Mouse (Mus musculus) cerebellum, adult 18-20 months (tissue): ENCODE measurements around the gene Ccdc74a.
A peak's percentile ranks its signal among the peaks of the same experiment; 100 is the strongest.
"Not testable (repeated sequence)": the region's sequence is repeated elsewhere in the genome, so short reads cannot be mapped to it uniquely, and the experiment has no call there.

ENCODE experiments used
- DNase-seq, 2 experiments: peaks; one replicate each; pipeline ENCODE4 v3.0.0; 2021

Gene Ccdc74a

GRCm38 (mm10) chr16:17646310-17647114, at the start of gene Ccdc74a:
Gene Ccdc74a, plus strand, starts transcription at chr16:17646470.
- DNase-seq = peak; percentile 84 to 90

- DNase-seq = no peak
Observed at GRCm38 (mm10) chr16:17600944-17601562, 45.2 kb upstream of the Ccdc74a start.

- DNase-seq = no peak
Observed at GRCm38 (mm10) chr16:17604941-17605340, 41.3 kb upstream of the Ccdc74a start.

GRCm38 (mm10) chr16:17605684-17606083, 40.6 kb upstream of the Ccdc74a start:
- no peak for DNase-seq

- DNase-seq = no peak
Observed at GRCm38 (mm10) chr16:17611383-17611782, 34.9 kb upstream of the Ccdc74a start.

GRCm38 (mm10) chr16:17614740-17615139, 31.5 kb upstream of the Ccdc74a start:
- not testable (repeated sequence) for DNase-seq

GRCm38 (mm10) chr16:17616212-17616611, 30.1 kb upstream of the Ccdc74a start:
- no peak for DNase-seq

GRCm38 (mm10) chr16:17617922-17618565, 28.2 kb upstream of the Ccdc74a start:
- peak; percentile 76 to 77 for DNase-seq

GRCm38 (mm10) chr16:17619198-17620105, 26.8 kb upstream of the Ccdc74a start, which contains the start of gene Smpd4:
Gene Smpd4, plus strand, starts transcription at chr16:17619354.
- DNase-seq = peak; percentile 84 to 94

GRCm38 (mm10) chr16:17621936-17622335, 24.3 kb upstream of the Ccdc74a start:
- no peak for DNase-seq

GRCm38 (mm10) chr16:17625488-17626268, 20.6 kb upstream of the Ccdc74a start:
- DNase-seq = peak in 1 of 2 experiments; percentile 50

- DNase-seq = no peak
Observed at GRCm38 (mm10) chr16:17626269-17626555, 20.1 kb upstream of the Ccdc74a start.

- DNase-seq = no peak
Observed at GRCm38 (mm10) chr16:17632580-17632979, 13.7 kb upstream of the Ccdc74a start.

- DNase-seq = no peak
Observed at GRCm38 (mm10) chr16:17633481-17634181, 12.6 kb upstream of the Ccdc74a start.

GRCm38 (mm10) chr16:17636904-17637303, 9.4 kb upstream of the Ccdc74a start:
- no peak for DNase-seq

- no peak for DNase-seq
Observed at GRCm38 (mm10) chr16:17637610-17638009, 8.7 kb upstream of the Ccdc74a start.

GRCm38 (mm10) chr16:17638036-17638628, 8.1 kb upstream of the Ccdc74a start:
- DNase-seq = no peak

GRCm38 (mm10) chr16:17639081-17639480, 7.2 kb upstream of the Ccdc74a start:
- no peak for DNase-seq

- no peak for DNase-seq
Observed at GRCm38 (mm10) chr16:17639951-17640350, 6.3 kb upstream of the Ccdc74a start.

- DNase-seq = peak in 1 of 2 experiments; percentile 37
Observed at GRCm38 (mm10) chr16:17640706-17641105, 5.6 kb upstream of the Ccdc74a start.

GRCm38 (mm10) chr16:17641301-17641700, 5.0 kb upstream of the Ccdc74a start:
- DNase-seq = peak in 1 of 2 experiments; percentile 46
